8 mouse cellular contexts compared by ENCODE assay signal in genomic region chr17:25272326-25272725, GRCm38 (mm10). TPM values are rescaled to one million over a fixed set of nuclear protein-coding genes. Genes with fewer than 3 reads are reported as not detected.
DNase-seq lines count a peak whose midpoint lies in the region; ATAC-seq and TF ChIP-seq lines count a peak whose summit lies in the region.

No protein-coding gene starts in this region.

- peak overlapping the region; percentile 91 for H3K4me2 ChIP-seq in embryonic facial prominence, embryonic 12.5 days (replicated peaks)
- peak overlapping the region; percentile 83 for H3K4me2 ChIP-seq in intestine, postnatal 0 days (replicated peaks; ENCODE audit: low read depth)
- peak overlapping the region; percentile 89 for H3K4me2 ChIP-seq in lung, embryonic 15.5 days
- H3K4me2 ChIP-seq in stomach, embryonic 15.5 days, result peak overlapping the region; percentile 92

- H3K36me3 ChIP-seq in testis, adult 2 months (ENCODE audit: control insufficient read depth, insufficient read depth, low read length), result peaks cover 4% of the 10 kb centered on the region
- H3K36me3 ChIP-seq in embryonic facial prominence, embryonic 12.5 days, result peaks cover 31% of the 10 kb centered on the region
- H3K36me3 ChIP-seq in intestine, postnatal 0 days (ENCODE audit: control insufficient read depth, insufficient read depth), result peaks cover 20% of the 10 kb centered on the region
- H3K36me3 ChIP-seq in lung, embryonic 15.5 days, result peaks cover 24% of the 10 kb centered on the region
- peaks cover 21% of the 10 kb centered on the region for H3K36me3 ChIP-seq in stomach, embryonic 15.5 days

- intact Hi-C loops in left cerebral cortex, postnatal 25 days (cut with DNase I), result no loop called here

- H3K4me3 ChIP-seq in testis, adult 2 months (ENCODE audit: control insufficient read depth, low read depth, low read length), result peak overlapping the region; percentile 96
- peak overlapping the region; percentile 94 for H3K4me3 ChIP-seq in embryonic facial prominence, embryonic 12.5 days
- peak overlapping the region; percentile 96 for H3K4me3 ChIP-seq in intestine, postnatal 0 days (ENCODE audit: low read depth, low read length)
- peak overlapping the region; percentile 79 for H3K4me3 ChIP-seq in lung, embryonic 15.5 days
- H3K4me3 ChIP-seq in stomach, embryonic 15.5 days (replicated peaks), result peak overlapping the region; percentile 98

- WGBS in embryonic facial prominence, embryonic 12.5 days, result 1% methylated on average over 10 of the region's 10 CpGs
- 1% methylated on average over 10 of the region's 10 CpGs for WGBS in intestine, postnatal 0 days
- 0% methylated on average over 10 of the region's 10 CpGs for WGBS in lung, embryonic 15.5 days
- WGBS in stomach, embryonic 15.5 days, result 2% methylated on average over 10 of the region's 10 CpGs

- H3K9ac ChIP-seq in embryonic facial prominence, embryonic 12.5 days, result peak overlapping the region; percentile 100
- H3K9ac ChIP-seq in intestine, postnatal 0 days (ENCODE audit: low read depth, low read length), result peak overlapping the region; percentile 98
- peak overlapping the region; percentile 98 for H3K9ac ChIP-seq in lung, embryonic 15.5 days
- peak overlapping the region; percentile 99 for H3K9ac ChIP-seq in stomach, embryonic 15.5 days

- H3K9me3 ChIP-seq in embryonic facial prominence, embryonic 12.5 days, result no peaks in the 10 kb centered on the region
- no peaks in the 10 kb centered on the region for H3K9me3 ChIP-seq in intestine, postnatal 0 days (ENCODE audit: control insufficient read depth)
- H3K9me3 ChIP-seq in lung, embryonic 15.5 days, result no peaks in the 10 kb centered on the region
- H3K9me3 ChIP-seq in stomach, embryonic 15.5 days, result no peaks in the 10 kb centered on the region

- ATAC-seq in embryonic facial prominence, embryonic 12.5 days (ENCODE audit: insufficient number of reproducible peaks, insufficient read depth, low FRiP score, low TSS enrichment), result no peak
- ATAC-seq in intestine, postnatal 0 days, result no peak
- ATAC-seq in lung, embryonic 15.5 days (ENCODE audit: borderline replicate concordance, extremely low read depth, low FRiP score, low TSS enrichment), result no peak
- ATAC-seq in stomach, embryonic 15.5 days (ENCODE audit: insufficient read depth, low FRiP score, low read depth), result no peak

- no peak for DNase-seq in testis, postnatal 10 days (ENCODE audit: low spot score)
- DNase-seq in left cerebral cortex, postnatal 25 days (ENCODE audit: low spot score in 2 of 2), result no peak
- no peak for DNase-seq in right cerebral cortex, postnatal 25 days

- peak overlapping the region; percentile 95 for H3K27ac ChIP-seq in testis, adult 2 months (ENCODE audit: control insufficient read depth, insufficient read depth, low read depth, low read length)
- peak overlapping the region; percentile 98; the same call in 1 of the 2 replicates for H3K27ac ChIP-seq in embryonic facial prominence, embryonic 12.5 days
- H3K27ac ChIP-seq in intestine, postnatal 0 days (ENCODE audit: low read depth, low read length), result peak overlapping the region; percentile 98
- peak overlapping the region; percentile 97 for H3K27ac ChIP-seq in lung, embryonic 15.5 days
- H3K27ac ChIP-seq in stomach, embryonic 15.5 days, result peak overlapping the region; percentile 98

- no peak for TF ChIP-seq POLR2A in testis, adult 2 months (IDR thresholded peaks at IDR 0.05; ENCODE audit: control insufficient read depth, low read depth, low read length)

- no peak for TF ChIP-seq CTCF in testis, adult 2 months (IDR thresholded peaks at IDR 0.05; ENCODE audit: control insufficient read depth, insufficient read depth, insufficient replicate concordance, low read depth, low read length)
- TF ChIP-seq CTCF in intestine, postnatal 0 days (IDR thresholded peaks at IDR 0.05; ENCODE audit: low read depth), result no peak

- no peaks in the 10 kb centered on the region for H3K27me3 ChIP-seq in testis, adult 2 months (ENCODE audit: control insufficient read depth, insufficient read depth, low read length)
- no peaks in the 10 kb centered on the region for H3K27me3 ChIP-seq in embryonic facial prominence, embryonic 12.5 days
- H3K27me3 ChIP-seq in intestine, postnatal 0 days (replicated peaks; ENCODE audit: control insufficient read depth, insufficient read depth, low read length), result no peaks in the 10 kb centered on the region
- H3K27me3 ChIP-seq in lung, embryonic 15.5 days, result no peaks in the 10 kb centered on the region
- H3K27me3 ChIP-seq in stomach, embryonic 15.5 days (replicated peaks), result no peaks in the 10 kb centered on the region

- peaks cover 7% of the 10 kb centered on the region for H3K4me1 ChIP-seq in testis, adult 2 months (ENCODE audit: control insufficient read depth, insufficient read depth, low read length)
- H3K4me1 ChIP-seq in embryonic facial prominence, embryonic 12.5 days, result peaks cover 24% of the 10 kb centered on the region
- H3K4me1 ChIP-seq in intestine, postnatal 0 days (replicated peaks; ENCODE audit: control insufficient read depth, insufficient read depth, low read length), result 0 out of 2 replicates have a peak, but pooled peaks cover 4% of the 10 kb centered on the region
- H3K4me1 ChIP-seq in lung, embryonic 15.5 days, result peaks cover 31% of the 10 kb centered on the region
- peaks cover 24% of the 10 kb centered on the region for H3K4me1 ChIP-seq in stomach, embryonic 15.5 days

RNA-seq across cellular contexts. Expression of gene Ube2i, which starts 2.1 kb away (rescaled TPM):
- polyA plus RNA-seq in testis, adult 2 months (2012; rRNA removed), result 226 and 232 TPM in 2 replicates
- 782 and 798 TPM in 2 replicates for polyA plus RNA-seq in embryonic facial prominence, embryonic 12.5 days (2016; fragmentation: Nextera tagmentation; extraction: Ambion mirVana)
- 253 and 257 TPM in 2 replicates for polyA plus RNA-seq in intestine, postnatal 0 days (2015; fragmentation: Nextera tagmentation; extraction: Ambion mirVana)
- 698 TPM in 2 replicates for polyA plus RNA-seq in lung, embryonic 15.5 days (2015; fragmentation: Nextera tagmentation; extraction: Ambion mirVana)
- polyA plus RNA-seq in stomach, embryonic 15.5 days (2015; fragmentation: Nextera tagmentation; extraction: Ambion mirVana), result 503 and 542 TPM in 2 replicates
- 100 to 1,000 TPM; 209 to 215 TPM for total RNA-seq in left cerebral cortex, postnatal 25 days (2021)

RNA-seq across cellular contexts. Expression of gene Baiap3, which starts 16.2 kb away (rescaled TPM):
- polyA plus RNA-seq in testis, adult 2 months (2012; rRNA removed), result 2.9 and 3.8 TPM in 2 replicates
- polyA plus RNA-seq in embryonic facial prominence, embryonic 12.5 days (2016; fragmentation: Nextera tagmentation; extraction: Ambion mirVana), result 1.5 and 1.9 TPM in 2 replicates
- polyA plus RNA-seq in intestine, postnatal 0 days (2015; fragmentation: Nextera tagmentation; extraction: Ambion mirVana), result 0.86 and 1.1 TPM in 2 replicates
- polyA plus RNA-seq in lung, embryonic 15.5 days (2015; fragmentation: Nextera tagmentation; extraction: Ambion mirVana), result 0.91 and 1.2 TPM in 2 replicates
- polyA plus RNA-seq in stomach, embryonic 15.5 days (2015; fragmentation: Nextera tagmentation; extraction: Ambion mirVana), result 3.3 and 7.2 TPM in 2 replicates
- 10 to 100 TPM; 17.9 to 28.6 TPM for total RNA-seq in left cerebral cortex, postnatal 25 days (2021)

RNA-seq across cellular contexts. Expression of gene Prss34, which starts 25.9 kb away (rescaled TPM):
- 0.11 TPM in 1 of 2 replicates, not detected in the other for polyA plus RNA-seq in testis, adult 2 months (2012; rRNA removed)
- polyA plus RNA-seq in embryonic facial prominence, embryonic 12.5 days (2016; fragmentation: Nextera tagmentation; extraction: Ambion mirVana), result not detected in 2 replicates
- 0.18 and 0.29 TPM in 2 replicates for polyA plus RNA-seq in intestine, postnatal 0 days (2015; fragmentation: Nextera tagmentation; extraction: Ambion mirVana)
- polyA plus RNA-seq in lung, embryonic 15.5 days (2015; fragmentation: Nextera tagmentation; extraction: Ambion mirVana), result 0.80 and 1.3 TPM in 2 replicates
- 1.8 TPM in 2 replicates for polyA plus RNA-seq in stomach, embryonic 15.5 days (2015; fragmentation: Nextera tagmentation; extraction: Ambion mirVana)
- not detected for total RNA-seq in left cerebral cortex, postnatal 25 days (2021)

RNA-seq across cellular contexts. Expression of gene Tsr3, which starts 32.4 kb away (rescaled TPM):
- 17.5 and 18.1 TPM in 2 replicates for polyA plus RNA-seq in testis, adult 2 months (2012; rRNA removed)
- polyA plus RNA-seq in embryonic facial prominence, embryonic 12.5 days (2016; fragmentation: Nextera tagmentation; extraction: Ambion mirVana), result 63.7 and 65.8 TPM in 2 replicates
- 23.3 and 23.4 TPM in 2 replicates for polyA plus RNA-seq in intestine, postnatal 0 days (2015; fragmentation: Nextera tagmentation; extraction: Ambion mirVana)
- 45.9 and 46.4 TPM in 2 replicates for polyA plus RNA-seq in lung, embryonic 15.5 days (2015; fragmentation: Nextera tagmentation; extraction: Ambion mirVana)
- 42.8 and 43.1 TPM in 2 replicates for polyA plus RNA-seq in stomach, embryonic 15.5 days (2015; fragmentation: Nextera tagmentation; extraction: Ambion mirVana)
- 10 to 100 TPM; 24.6 to 25.4 TPM for total RNA-seq in left cerebral cortex, postnatal 25 days (2021)

RNA-seq across cellular contexts. Expression of gene Gnptg, which starts 32.4 kb away (rescaled TPM):
- 20.2 and 24.5 TPM in 2 replicates for polyA plus RNA-seq in testis, adult 2 months (2012; rRNA removed)
- polyA plus RNA-seq in embryonic facial prominence, embryonic 12.5 days (2016; fragmentation: Nextera tagmentation; extraction: Ambion mirVana), result 34.1 and 34.9 TPM in 2 replicates
- polyA plus RNA-seq in intestine, postnatal 0 days (2015; fragmentation: Nextera tagmentation; extraction: Ambion mirVana), result 41.0 and 42.1 TPM in 2 replicates
- 43.3 and 47.2 TPM in 2 replicates for polyA plus RNA-seq in lung, embryonic 15.5 days (2015; fragmentation: Nextera tagmentation; extraction: Ambion mirVana)
- polyA plus RNA-seq in stomach, embryonic 15.5 days (2015; fragmentation: Nextera tagmentation; extraction: Ambion mirVana), result 41.9 and 44.2 TPM in 2 replicates
- total RNA-seq in left cerebral cortex, postnatal 25 days (2021), result 10 to 100 TPM; 71.3 to 79.8 TPM
